Mouse (Mus musculus) ES-Bruce4 (cell line): ENCODE results near the gene Vps53.

Experiments
- CTCF ChIP-seq: IDR thresholded peaks from one replicate; pipeline ENCODE4 v1.8.1; 2011; ENCODE audit warnings: low read depth, low read length
- POLR2A ChIP-seq: IDR thresholded peaks from one replicate; pipeline ENCODE4 v1.8.1; 2011; ENCODE audit warnings: low read length; ENCODE audit not compliant: insufficient read depth

DNA sequence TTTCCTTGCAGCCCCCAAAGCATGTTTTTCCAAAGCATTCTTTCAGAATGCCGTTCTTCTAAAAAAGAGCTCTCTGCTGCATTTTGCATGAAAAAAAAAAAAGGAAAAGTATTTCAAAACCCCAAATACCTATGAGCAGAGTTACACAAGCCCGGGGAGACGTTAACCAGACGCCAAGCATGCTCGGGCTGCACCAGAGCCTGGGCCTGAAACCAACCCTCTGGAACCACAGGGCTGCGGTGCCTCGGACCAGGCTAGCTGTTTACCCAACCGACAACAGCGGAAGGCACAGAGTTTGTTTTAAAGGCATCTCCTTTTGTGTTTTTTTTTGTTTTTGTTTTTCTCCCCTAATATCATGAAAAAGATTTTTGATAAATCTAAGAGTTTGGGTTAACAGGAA, 158.5 kb downstream of the Vps53 start:
- TF ChIP-seq POLR2A (no peak), CTCF (no peak)
